Mouse (Mus musculus): ENCODE data around the gene Zfp568.
"Not testable (repeated sequence)": the region's sequence is repeated elsewhere in the genome, so short reads cannot be mapped to it uniquely, and the experiment has no call there.

Zfp568 gene

GRCm38 (mm10) chr7:29983690-29984380, at the start of gene Zfp568:
Gene Zfp568 (plus strand): TSS chr7:29983955.
- peak; percentile 60 for DNase-seq (ENCODE audit: low read depth, low spot score)

GRCm38 (mm10) chr7:29938856-29939255, 44.9 kb upstream of the Zfp568 start:
- DNase-seq (ENCODE audit: low read depth, low spot score): no peak

GRCm38 (mm10) chr7:29941027-29941426, 42.7 kb upstream of the Zfp568 start:
- DNase-seq (ENCODE audit: low read depth, low spot score): no peak

GRCm38 (mm10) chr7:29942740-29943139, 41.0 kb upstream of the Zfp568 start:
- DNase-seq (ENCODE audit: low read depth, low spot score): no peak

- DNase-seq (ENCODE audit: low read depth, low spot score): no peak
Measured at GRCm38 (mm10) chr7:29943720-29944119, 40.0 kb upstream of the Zfp568 start.

- no peak for DNase-seq (ENCODE audit: low read depth, low spot score)
Measured at GRCm38 (mm10) chr7:29944201-29944600, 39.6 kb upstream of the Zfp568 start.

GRCm38 (mm10) chr7:29953086-29953485, 30.7 kb upstream of the Zfp568 start:
- no peak for DNase-seq (ENCODE audit: low read depth, low spot score)

GRCm38 (mm10) chr7:29953513-29954401, 30.0 kb upstream of the Zfp568 start, which contains the start of gene Zfp74:
Gene Zfp74 (minus strand): TSS chr7:29954089.
- peak; percentile 55 for DNase-seq (ENCODE audit: low read depth, low spot score)

GRCm38 (mm10) chr7:29954731-29955130, 29.0 kb upstream of the Zfp568 start:
- peak; percentile 66 for DNase-seq (ENCODE audit: low read depth, low spot score)

GRCm38 (mm10) chr7:29956257-29956656, 27.5 kb upstream of the Zfp568 start:
- DNase-seq (ENCODE audit: low read depth, low spot score): no peak

- no peak for DNase-seq (ENCODE audit: low read depth, low spot score)
Measured at GRCm38 (mm10) chr7:29958125-29958724, 25.5 kb upstream of the Zfp568 start.

- DNase-seq (ENCODE audit: low read depth, low spot score): no peak
Measured at GRCm38 (mm10) chr7:29959004-29959403, 24.8 kb upstream of the Zfp568 start.

GRCm38 (mm10) chr7:29965115-29965810, 18.5 kb upstream of the Zfp568 start:
- not testable (repeated sequence) for DNase-seq (ENCODE audit: low read depth, low spot score)

- DNase-seq (ENCODE audit: low read depth, low spot score): no peak
Measured at GRCm38 (mm10) chr7:29970686-29971085, 13.1 kb upstream of the Zfp568 start.

- DNase-seq (ENCODE audit: low read depth, low spot score): no peak
Measured at GRCm38 (mm10) chr7:29980761-29981160, 3.0 kb upstream of the Zfp568 start.

- no peak for DNase-seq (ENCODE audit: low read depth, low spot score)
Measured at GRCm38 (mm10) chr7:29981455-29981854, 2.3 kb upstream of the Zfp568 start.

- no peak for DNase-seq (ENCODE audit: low read depth, low spot score)
Measured at GRCm38 (mm10) chr7:29981860-29982259, 1.9 kb upstream of the Zfp568 start.

- DNase-seq (ENCODE audit: low read depth, low spot score): no peak
Measured at GRCm38 (mm10) chr7:29982341-29982740, 1.4 kb upstream of the Zfp568 start.

- DNase-seq (ENCODE audit: low read depth, low spot score): no peak
Measured at GRCm38 (mm10) chr7:29982931-29983330, 824 bp upstream of the Zfp568 start.

- DNase-seq (ENCODE audit: low read depth, low spot score): no peak
Measured at GRCm38 (mm10) chr7:29983340-29983689, 440 bp upstream of the Zfp568 start.

GRCm38 (mm10) chr7:29986101-29986500, 2.3 kb downstream of the Zfp568 start:
- no peak for DNase-seq (ENCODE audit: low read depth, low spot score)

GRCm38 (mm10) chr7:29987551-29987950, 3.8 kb downstream of the Zfp568 start:
- DNase-seq (ENCODE audit: low read depth, low spot score): no peak
